Mouse (Mus musculus): ENCODE results near the gene Gm42906. TPM values are rescaled to one million over a fixed set of nuclear protein-coding genes. Genes with fewer than 3 reads are reported as not detected.

The Gm42906 gene
- polyA plus RNA-seq, 1 experiment from 2014 or later: not detected

- Histone ChIP-seq H3K36me3 (no peaks in the 10 kb centered on the region), H3K9me3 (no peaks in the 10 kb centered on the region), H3K4me2 (peak overlapping the region; percentile 42), H3K9ac (no peak overlapping the region), H3K4me1 (peaks cover 31% of the 10 kb centered on the region; the same call in 1 of the 2 replicates), H3K4me3 (no peak overlapping the region), H3K27me3 (no peaks in the 10 kb centered on the region), H3K27ac (peak overlapping the region; percentile 54)
- ATAC-seq (ENCODE audit: borderline replicate concordance, extremely low read depth, low FRiP score, low TSS enrichment): no peak
- WGBS: 71% methylated on average over 7 of the region's 7 CpGs
Observed at GRCm38 (mm10) chr5:151108955-151109354, 319.0 kb downstream of the Gm42906 start.

GRCm38 (mm10) chr5:151108291-151108897, 319.6 kb downstream of the Gm42906 start:
- ATAC-seq (ENCODE audit: borderline replicate concordance, extremely low read depth, low FRiP score, low TSS enrichment): no peak; the same call in 1 of the 2 replicates
- no peaks in the 10 kb centered on the region for H3K27me3 ChIP-seq
- peak overlapping the region; percentile 6 for H3K4me3 ChIP-seq
- no peaks in the 10 kb centered on the region for H3K36me3 ChIP-seq
- H3K4me2 ChIP-seq: peak overlapping the region; percentile 42
- H3K27ac ChIP-seq: peak overlapping the region; percentile 54
- no peak overlapping the region for H3K9ac ChIP-seq
- peaks cover 31% of the 10 kb centered on the region; the same call in 1 of the 2 replicates for H3K4me1 ChIP-seq
- H3K9me3 ChIP-seq: no peaks in the 10 kb centered on the region
- 34% methylated on average over 19 of the region's 19 CpGs for WGBS

DNA sequence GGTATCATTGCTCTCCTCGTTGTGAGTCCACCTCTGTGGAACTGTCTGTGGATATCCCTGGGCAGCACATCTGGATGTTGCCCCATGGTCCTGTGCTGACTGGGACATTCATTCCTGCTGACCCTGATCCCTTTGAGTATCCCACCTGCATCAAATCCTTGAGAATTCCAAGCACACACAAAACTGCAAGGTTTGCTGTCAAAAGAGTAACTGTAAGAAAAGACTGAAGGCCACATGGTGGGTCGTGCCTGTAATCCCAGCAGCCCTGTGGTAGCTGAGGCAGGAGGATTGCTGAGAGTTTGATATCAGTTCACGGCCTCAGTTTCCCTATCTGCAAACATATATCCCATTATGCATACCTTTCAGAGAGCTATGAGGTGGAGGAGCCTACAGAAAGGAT, 321.1 kb downstream of the Gm42906 start:
- H3K4me3 ChIP-seq: no peak overlapping the region
- ATAC-seq (ENCODE audit: borderline replicate concordance, extremely low read depth, low FRiP score, low TSS enrichment): no peak
- no peak overlapping the region for H3K27ac ChIP-seq
- H3K4me1 ChIP-seq: peaks cover 31% of the 10 kb centered on the region; the same call in 1 of the 2 replicates
- H3K4me2 ChIP-seq: no peak overlapping the region
- H3K36me3 ChIP-seq: no peaks in the 10 kb centered on the region
- H3K9ac ChIP-seq: no peak overlapping the region
- 88% methylated on average over 3 of the region's 3 CpGs for WGBS
- no peaks in the 10 kb centered on the region for H3K9me3 ChIP-seq
- no peaks in the 10 kb centered on the region for H3K27me3 ChIP-seq

DNA sequence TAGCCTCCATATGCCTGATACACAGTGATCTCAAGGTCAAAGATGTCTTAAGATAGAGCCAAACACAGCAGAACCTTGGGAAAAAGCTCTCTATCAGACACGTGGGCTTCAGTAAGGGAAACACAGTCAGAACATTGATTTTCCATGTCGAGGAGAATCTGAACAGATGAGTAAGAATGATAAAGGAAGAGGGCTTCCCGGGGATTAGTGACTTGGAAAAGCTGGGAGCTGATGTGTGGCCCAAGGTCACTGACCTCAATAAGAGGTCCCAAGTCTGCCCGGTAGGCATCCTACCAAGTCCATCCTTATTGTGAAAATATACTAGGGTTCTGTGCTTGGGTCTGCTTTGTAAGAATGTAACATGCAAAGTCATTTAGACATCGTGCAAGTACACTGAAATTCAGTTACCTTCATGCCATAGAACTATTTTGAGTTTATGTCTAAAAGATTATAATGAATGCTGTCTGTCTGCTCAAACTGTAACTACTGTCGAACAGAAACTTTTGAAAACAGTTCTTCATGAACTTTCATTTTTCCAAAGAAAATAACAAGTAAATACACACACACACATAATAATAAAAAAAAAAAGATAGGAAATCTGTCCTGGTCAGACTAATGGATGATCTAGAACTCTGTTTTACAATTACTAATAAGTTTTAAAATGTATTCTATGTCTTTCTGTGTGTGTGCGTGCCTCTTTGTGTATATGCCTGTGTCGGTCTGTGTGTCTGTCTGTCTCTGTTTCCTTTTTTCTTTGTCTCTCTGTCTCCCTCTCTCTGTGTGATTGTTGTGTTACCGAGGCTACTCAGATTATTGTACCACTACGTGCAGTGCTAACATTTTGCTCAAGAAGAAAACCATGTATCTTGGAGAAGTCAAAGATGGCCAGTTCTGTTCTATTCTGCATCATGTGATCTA, 322.6 kb downstream of the Gm42906 start:
- H3K4me2 ChIP-seq: no peak overlapping the region
- H3K4me1 ChIP-seq: peaks cover 24% of the 10 kb centered on the region; the same call in 1 of the 2 replicates
- no peak overlapping the region for H3K4me3 ChIP-seq
- H3K9me3 ChIP-seq: no peaks in the 10 kb centered on the region
- no peak overlapping the region for H3K27ac ChIP-seq
- H3K27me3 ChIP-seq: no peaks in the 10 kb centered on the region
- H3K36me3 ChIP-seq: no peaks in the 10 kb centered on the region
- H3K9ac ChIP-seq: no peak overlapping the region
- WGBS: 71% methylated on average over 10 of the region's 10 CpGs
- ATAC-seq (ENCODE audit: borderline replicate concordance, extremely low read depth, low FRiP score, low TSS enrichment): no peak

- H3K27me3 ChIP-seq: no peaks in the 10 kb centered on the region
- no peak overlapping the region for H3K4me3 ChIP-seq
- ATAC-seq (ENCODE audit: borderline replicate concordance, extremely low read depth, low FRiP score, low TSS enrichment): peak; percentile 77
- H3K4me1 ChIP-seq: peaks cover 16% of the 10 kb centered on the region; the same call in 1 of the 2 replicates
- WGBS: 48% methylated on average over 9 of the region's 9 CpGs
- H3K27ac ChIP-seq: no peak overlapping the region
- no peak overlapping the region for H3K4me2 ChIP-seq
- no peak overlapping the region for H3K9ac ChIP-seq
- no peaks in the 10 kb centered on the region for H3K9me3 ChIP-seq
- H3K36me3 ChIP-seq: no peaks in the 10 kb centered on the region
Observed at GRCm38 (mm10) chr5:151104354-151105053, 323.5 kb downstream of the Gm42906 start.

- 28% methylated on average over 4 of the region's 4 CpGs for WGBS
- Histone ChIP-seq H3K36me3 (no peaks in the 10 kb centered on the region), H3K27me3 (no peaks in the 10 kb centered on the region), H3K9me3 (no peaks in the 10 kb centered on the region), H3K4me1 (peaks cover 6% of the 10 kb centered on the region; the same call in 1 of the 2 replicates), H3K9ac (no peak overlapping the region), H3K27ac (no peak overlapping the region), H3K4me3 (no peak overlapping the region), H3K4me2 (no peak overlapping the region)
- ATAC-seq (ENCODE audit: borderline replicate concordance, extremely low read depth, low FRiP score, low TSS enrichment): no peak
Observed at GRCm38 (mm10) chr5:151103284-151103683, 324.7 kb downstream of the Gm42906 start.

DNA sequence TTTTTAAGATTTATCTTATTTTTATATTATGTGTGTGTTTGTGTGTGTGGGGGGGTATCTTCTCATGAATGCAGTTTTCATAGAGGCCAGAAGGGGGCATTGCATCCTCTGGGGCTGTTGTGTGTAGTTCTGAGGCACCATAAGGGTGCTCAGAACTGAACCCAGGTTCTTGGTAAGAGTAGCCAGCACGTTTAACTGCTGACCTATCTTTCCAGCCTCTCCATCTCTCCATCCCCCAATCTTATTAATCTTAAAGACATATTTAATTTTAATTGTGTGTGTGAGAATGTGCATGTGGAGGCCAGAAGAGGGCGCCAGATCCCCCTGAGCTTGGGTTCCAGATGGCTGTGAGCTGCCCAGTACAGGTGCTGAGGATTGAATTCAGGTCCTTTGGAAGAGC, 325.7 kb downstream of the Gm42906 start:
- Histone ChIP-seq H3K36me3 (no peaks in the 10 kb centered on the region), H3K4me3 (no peak overlapping the region), H3K9ac (no peak overlapping the region), H3K27me3 (no peaks in the 10 kb centered on the region), H3K9me3 (no peaks in the 10 kb centered on the region), H3K27ac (no peak overlapping the region), H3K4me2 (no peak overlapping the region), H3K4me1 (0 out of 2 replicates have a peak, but pooled peaks cover 4% of the 10 kb centered on the region)
- ATAC-seq (ENCODE audit: borderline replicate concordance, extremely low read depth, low FRiP score, low TSS enrichment): no peak
- 46% methylated on average over 2 of the region's 2 CpGs for WGBS

DNA sequence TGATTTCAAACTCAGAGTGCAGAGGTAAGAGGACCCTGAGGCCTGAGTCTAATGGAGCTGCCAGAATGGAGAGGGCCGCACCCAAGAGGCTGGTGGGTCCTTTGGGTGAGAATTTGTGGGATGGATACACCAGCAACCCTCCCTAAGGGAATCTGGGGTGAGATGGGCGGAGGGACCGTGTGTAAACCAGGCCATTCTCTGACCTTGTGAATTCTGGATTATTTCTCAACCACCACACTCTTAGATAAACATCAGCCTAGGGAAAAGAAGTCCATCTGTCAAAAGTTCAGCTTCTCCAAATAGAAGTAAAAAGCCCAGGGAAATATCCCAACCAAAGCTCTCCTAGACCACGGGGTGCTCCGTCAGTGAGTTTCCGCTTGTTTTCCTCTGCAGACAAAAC, 332.0 kb downstream of the Gm42906 start:
- Histone ChIP-seq H3K9me3 (no peaks in the 10 kb centered on the region), H3K27ac (peak overlapping the region; percentile 16), H3K36me3 (peaks cover 12% of the 10 kb centered on the region), H3K4me3 (no peak overlapping the region), H3K4me2 (no peak overlapping the region), H3K27me3 (no peaks in the 10 kb centered on the region), H3K4me1 (peaks cover 5% of the 10 kb centered on the region), H3K9ac (no peak overlapping the region)
- WGBS: 60% methylated on average over 6 of the region's 6 CpGs
- no peak for ATAC-seq (ENCODE audit: borderline replicate concordance, extremely low read depth, low FRiP score, low TSS enrichment)

DNA sequence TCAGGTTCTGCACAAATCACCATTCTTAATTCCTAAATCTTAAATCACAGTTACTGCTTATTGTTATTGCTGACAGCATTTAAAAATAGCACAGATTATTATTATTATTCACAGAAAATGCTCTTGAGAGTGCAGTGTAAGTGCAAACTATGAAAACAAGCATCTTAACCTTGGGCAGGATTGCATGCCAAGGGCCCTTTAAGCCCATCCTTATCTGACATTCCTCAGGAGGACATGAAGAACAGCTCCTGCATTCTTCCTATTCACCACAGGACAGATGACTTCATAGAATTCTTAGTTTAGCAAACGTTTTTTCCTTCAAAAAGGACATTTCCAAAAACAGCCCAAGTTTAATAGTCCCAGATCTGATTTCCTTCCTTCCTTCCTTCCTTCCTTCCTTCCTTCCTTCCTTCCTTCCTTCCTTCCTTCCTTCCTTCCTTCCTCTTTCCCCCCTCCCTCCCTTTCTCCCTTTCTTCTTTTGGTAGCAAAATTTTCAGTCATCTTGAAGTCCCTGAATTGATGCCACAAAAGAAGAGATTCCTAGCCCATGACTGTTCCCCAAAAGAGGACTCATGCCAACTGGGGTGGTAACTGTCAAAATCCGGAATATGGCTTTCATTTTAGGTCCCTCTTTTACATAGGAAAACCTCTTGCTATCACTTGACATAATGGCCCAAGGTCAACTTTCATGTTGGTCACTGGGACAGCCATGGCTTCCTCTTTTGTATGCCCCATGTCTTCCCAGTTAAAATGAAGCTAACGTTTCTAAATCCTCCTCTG, 334.9 kb downstream of the Gm42906 start:
- H3K9ac ChIP-seq: no peak overlapping the region
- H3K36me3 ChIP-seq: peaks cover 12% of the 10 kb centered on the region
- no peak overlapping the region for H3K4me3 ChIP-seq
- H3K9me3 ChIP-seq: no peaks in the 10 kb centered on the region
- 56% methylated on average over 3 of the region's 3 CpGs for WGBS
- no peak for ATAC-seq (ENCODE audit: borderline replicate concordance, extremely low read depth, low FRiP score, low TSS enrichment)
- no peaks in the 10 kb centered on the region for H3K27me3 ChIP-seq
- peaks cover 11% of the 10 kb centered on the region for H3K4me1 ChIP-seq
- H3K27ac ChIP-seq: no peak overlapping the region
- no peak overlapping the region for H3K4me2 ChIP-seq

GRCm38 (mm10) chr5:151090996-151091395, 337.0 kb downstream of the Gm42906 start:
- Histone ChIP-seq H3K9me3 (no peaks in the 10 kb centered on the region), H3K36me3 (peaks cover 12% of the 10 kb centered on the region), H3K4me3 (no peak overlapping the region), H3K4me1 (peaks cover 21% of the 10 kb centered on the region), H3K9ac (no peak overlapping the region), H3K4me2 (no peak overlapping the region), H3K27me3 (no peaks in the 10 kb centered on the region), H3K27ac (no peak overlapping the region)
- 84% methylated on average over 6 of the region's 6 CpGs for WGBS
- no peak for ATAC-seq (ENCODE audit: borderline replicate concordance, extremely low read depth, low FRiP score, low TSS enrichment)

- H3K4me2 ChIP-seq: no peak overlapping the region
- no peak overlapping the region for H3K4me3 ChIP-seq
- H3K4me1 ChIP-seq: peaks cover 18% of the 10 kb centered on the region
- no peaks in the 10 kb centered on the region for H3K27me3 ChIP-seq
- no peaks in the 10 kb centered on the region for H3K9me3 ChIP-seq
- 56% methylated on average over 6 of the region's 6 CpGs for WGBS
- H3K27ac ChIP-seq: no peak overlapping the region
- peaks cover 8% of the 10 kb centered on the region; the same call in 1 of the 2 replicates for H3K36me3 ChIP-seq
- no peak for ATAC-seq (ENCODE audit: borderline replicate concordance, extremely low read depth, low FRiP score, low TSS enrichment)
- H3K9ac ChIP-seq: no peak overlapping the region
Observed at GRCm38 (mm10) chr5:151089201-151089600, 338.8 kb downstream of the Gm42906 start.

Measured in lung, embryonic 15.5 days (tissue).